Mouse (Mus musculus): ENCODE measurements around the gene Lgals8. TPM values are rescaled to one million over a fixed set of nuclear protein-coding genes. Genes with fewer than 3 reads are reported as not detected.

Lgals8 gene
- polyA plus RNA-seq (2016; fragmentation: Nextera tagmentation; extraction: Ambion mirVana): 7.8 and 11.1 TPM in 2 replicates

GRCm38 (mm10) chr13:12464844-12465243 is at the start of gene Lgals8:
Lgals8 (minus strand) TSS chr13:12464944.
- no peak for DNase-seq (ENCODE audit: low spot score)
- Histone ChIP-seq H3K36me3 (no peaks in the 10 kb centered on the region), H3K27me3 (ENCODE audit: low read depth, poor library complexity, severe bottlenecking) (no peaks in the 10 kb centered on the region), H3K4me1 (peaks cover 16% of the 10 kb centered on the region), H3K27ac (replicated peaks) (no peak within 1 kb of the TSS), H3K4me3 (no peak within 1 kb of the TSS), H3K9me3 (replicated peaks) (no peaks in the 10 kb centered on the region)
- 86% methylated on average over 1 of the region's 1 CpGs for WGBS

- Histone ChIP-seq H3K4me3 (no peak overlapping the region), H3K9me3 (replicated peaks) (no peaks in the 10 kb centered on the region), H3K36me3 (no peaks in the 10 kb centered on the region), H3K4me1 (peaks cover 7% of the 10 kb centered on the region), H3K27ac (replicated peaks) (no peak overlapping the region), H3K27me3 (ENCODE audit: low read depth, poor library complexity, severe bottlenecking) (no peaks in the 10 kb centered on the region)
- no peak for DNase-seq (ENCODE audit: low spot score)
- 75% methylated on average over 9 of the region's 9 CpGs for WGBS
Measured at GRCm38 (mm10) chr13:12511189-12511965, 46.6 kb upstream of the Lgals8 start.

GRCm38 (mm10) chr13:12510032-12510431 is 45.3 kb upstream of the Lgals8 start:
- Histone ChIP-seq H3K27ac (replicated peaks) (no peak overlapping the region), H3K4me3 (no peak overlapping the region), H3K9me3 (replicated peaks) (no peaks in the 10 kb centered on the region), H3K27me3 (ENCODE audit: low read depth, poor library complexity, severe bottlenecking) (no peaks in the 10 kb centered on the region), H3K4me1 (peaks cover 7% of the 10 kb centered on the region), H3K36me3 (no peaks in the 10 kb centered on the region)
- DNase-seq (ENCODE audit: low spot score): no peak
- 87% methylated on average over 6 of the region's 6 CpGs for WGBS

GRCm38 (mm10) chr13:12507426-12507825 is 42.7 kb upstream of the Lgals8 start:
- 90% methylated on average over 6 of the region's 6 CpGs for WGBS
- no peak for DNase-seq (ENCODE audit: low spot score)
- H3K27ac ChIP-seq (replicated peaks): no peak overlapping the region
- H3K27me3 ChIP-seq (ENCODE audit: low read depth, poor library complexity, severe bottlenecking): no peaks in the 10 kb centered on the region
- H3K36me3 ChIP-seq: no peaks in the 10 kb centered on the region
- no peak overlapping the region for H3K4me3 ChIP-seq
- H3K9me3 ChIP-seq (replicated peaks): no peaks in the 10 kb centered on the region
- H3K4me1 ChIP-seq: peaks cover 23% of the 10 kb centered on the region

- Histone ChIP-seq H3K4me3 (no peak overlapping the region), H3K27ac (replicated peaks) (no peak overlapping the region), H3K9me3 (replicated peaks) (no peaks in the 10 kb centered on the region), H3K27me3 (ENCODE audit: low read depth, poor library complexity, severe bottlenecking) (no peaks in the 10 kb centered on the region), H3K36me3 (no peaks in the 10 kb centered on the region), H3K4me1 (peaks cover 23% of the 10 kb centered on the region)
- WGBS: 75% methylated on average over 3 of the region's 3 CpGs
- DNase-seq (ENCODE audit: low spot score): no peak
Measured at GRCm38 (mm10) chr13:12505359-12505758, 40.6 kb upstream of the Lgals8 start.

- WGBS: 20% methylated on average over 11 of the region's 11 CpGs
- Histone ChIP-seq H3K27me3 (ENCODE audit: low read depth, poor library complexity, severe bottlenecking) (no peaks in the 10 kb centered on the region), H3K27ac (replicated peaks) (peak overlapping the region; percentile 82), H3K4me1 (peaks cover 30% of the 10 kb centered on the region), H3K36me3 (no peaks in the 10 kb centered on the region), H3K4me3 (no peak overlapping the region), H3K9me3 (replicated peaks) (no peaks in the 10 kb centered on the region)
- peak; percentile 60 for DNase-seq (ENCODE audit: low spot score)
Measured at GRCm38 (mm10) chr13:12503238-12503751, 38.6 kb upstream of the Lgals8 start.

GRCm38 (mm10) chr13:12502665-12503237 is 38.0 kb upstream of the Lgals8 start:
- peaks cover 30% of the 10 kb centered on the region for H3K4me1 ChIP-seq
- H3K36me3 ChIP-seq: no peaks in the 10 kb centered on the region
- H3K9me3 ChIP-seq (replicated peaks): no peaks in the 10 kb centered on the region
- H3K27me3 ChIP-seq (ENCODE audit: low read depth, poor library complexity, severe bottlenecking): no peaks in the 10 kb centered on the region
- peak overlapping the region; percentile 82 for H3K27ac ChIP-seq (replicated peaks)
- DNase-seq (ENCODE audit: low spot score): no peak
- H3K4me3 ChIP-seq: no peak overlapping the region
- 38% methylated on average over 4 of the region's 4 CpGs for WGBS

- no peaks in the 10 kb centered on the region for H3K27me3 ChIP-seq (ENCODE audit: low read depth, poor library complexity, severe bottlenecking)
- H3K4me1 ChIP-seq: peaks cover 30% of the 10 kb centered on the region
- WGBS: 92% methylated on average over 7 of the region's 7 CpGs
- H3K9me3 ChIP-seq (replicated peaks): no peaks in the 10 kb centered on the region
- no peak for DNase-seq (ENCODE audit: low spot score)
- H3K27ac ChIP-seq (replicated peaks): no peak overlapping the region
- no peaks in the 10 kb centered on the region for H3K36me3 ChIP-seq
- no peak overlapping the region for H3K4me3 ChIP-seq
Measured at GRCm38 (mm10) chr13:12499107-12499506, 34.4 kb upstream of the Lgals8 start.

- no peak for DNase-seq (ENCODE audit: low spot score)
- WGBS: 62% methylated on average over 8 of the region's 8 CpGs
Measured at GRCm38 (mm10) chr13:12497809-12498208, 33.1 kb upstream of the Lgals8 start.

GRCm38 (mm10) chr13:12494750-12495149 is 30.0 kb upstream of the Lgals8 start:
- Histone ChIP-seq H3K27ac (replicated peaks) (no peak overlapping the region), H3K27me3 (ENCODE audit: low read depth, poor library complexity, severe bottlenecking) (no peaks in the 10 kb centered on the region), H3K4me3 (no peak overlapping the region), H3K9me3 (replicated peaks) (no peaks in the 10 kb centered on the region), H3K4me1 (peaks cover 1% of the 10 kb centered on the region), H3K36me3 (no peaks in the 10 kb centered on the region)
- 94% methylated on average over 9 of the region's 9 CpGs for WGBS
- no peak for DNase-seq (ENCODE audit: low spot score)

More at GRCm38 (mm10) chr13:12497809-12498208, 33.1 kb upstream of the Lgals8 start:
- H3K36me3 ChIP-seq: no peaks in the 10 kb centered on the region
- H3K9me3 ChIP-seq (replicated peaks): no peaks in the 10 kb centered on the region
- no peaks in the 10 kb centered on the region for H3K27me3 ChIP-seq (ENCODE audit: low read depth, poor library complexity, severe bottlenecking)
- H3K4me1 ChIP-seq: peaks cover 17% of the 10 kb centered on the region
- no peak overlapping the region for H3K4me3 ChIP-seq
- H3K27ac ChIP-seq (replicated peaks): no peak overlapping the region

GRCm38 (mm10) chr13:12492515-12492914 is 27.8 kb upstream of the Lgals8 start:
- H3K36me3 ChIP-seq: no peaks in the 10 kb centered on the region
- no peak for DNase-seq (ENCODE audit: low spot score)
- no peaks in the 10 kb centered on the region for H3K27me3 ChIP-seq (ENCODE audit: low read depth, poor library complexity, severe bottlenecking)
- WGBS: 95% methylated on average over 3 of the region's 3 CpGs
- no peak overlapping the region for H3K27ac ChIP-seq (replicated peaks)
- H3K4me3 ChIP-seq: no peak overlapping the region
- no peaks in the 10 kb centered on the region for H3K4me1 ChIP-seq
- H3K9me3 ChIP-seq (replicated peaks): no peaks in the 10 kb centered on the region

- no peak for DNase-seq (ENCODE audit: low spot score)
- no peak overlapping the region for H3K27ac ChIP-seq (replicated peaks)
- no peak overlapping the region for H3K4me3 ChIP-seq
- WGBS: 86% methylated on average over 7 of the region's 7 CpGs
- H3K9me3 ChIP-seq (replicated peaks): no peaks in the 10 kb centered on the region
- no peaks in the 10 kb centered on the region for H3K4me1 ChIP-seq
- no peaks in the 10 kb centered on the region for H3K36me3 ChIP-seq
- H3K27me3 ChIP-seq (ENCODE audit: low read depth, poor library complexity, severe bottlenecking): no peaks in the 10 kb centered on the region
Measured at GRCm38 (mm10) chr13:12485640-12486039, 20.9 kb upstream of the Lgals8 start.

GRCm38 (mm10) chr13:12485197-12485596 is 20.5 kb upstream of the Lgals8 start:
- no peak overlapping the region for H3K27ac ChIP-seq (replicated peaks)
- no peak for DNase-seq (ENCODE audit: low spot score)
- H3K4me1 ChIP-seq: no peaks in the 10 kb centered on the region
- no peaks in the 10 kb centered on the region for H3K9me3 ChIP-seq (replicated peaks)
- no peaks in the 10 kb centered on the region for H3K36me3 ChIP-seq
- 84% methylated on average over 2 of the region's 2 CpGs for WGBS
- no peaks in the 10 kb centered on the region for H3K27me3 ChIP-seq (ENCODE audit: low read depth, poor library complexity, severe bottlenecking)
- H3K4me3 ChIP-seq: no peak overlapping the region
